Mouse (Mus musculus) forebrain, embryonic 12.5 days (tissue): ENCODE data around the gene Fthl17b. TPM values are rescaled to one million over a fixed set of nuclear protein-coding genes. Genes with fewer than 3 reads are reported as not detected.
"Not testable (repeated sequence)": the region's sequence is repeated elsewhere in the genome, so short reads cannot be mapped to it uniquely, and the experiment has no call there.

ENCODE experiments used
- ATAC-seq: fragments of 200-750 bp; cut with Nextera tagmentation; 2 replicates; pipeline ENCODE4 v1.8.0; 2017; ENCODE audit warnings: moderate TSS enrichment; ENCODE audit not compliant: low FRiP score
- H3K27ac ChIP-seq: fragments of 300-500 bp; sonication (generic); 2 replicates; pipeline ENCODE4 v1.5.1; 2016; ENCODE audit warnings: mild to moderate bottlenecking
- H3K27me3 ChIP-seq: fragments of 300-500 bp; sonication (generic); 2 replicates; pipeline ENCODE4 v1.6.1; 2016; ENCODE audit warnings: mild to moderate bottlenecking
- H3K36me3 ChIP-seq: fragments of 300-500 bp; sonication (generic); replicated peaks from 2 replicates; pipeline ENCODE4 v1.6.1; 2016; ENCODE audit warnings: mild to moderate bottlenecking
- H3K4me1 ChIP-seq: fragments of 300-500 bp; sonication (generic); 2 replicates; pipeline ENCODE4 v1.6.1; 2016
- H3K4me2 ChIP-seq: fragments of 300-500 bp; sonication (generic); 2 replicates; pipeline ENCODE4 v1.6.1; 2016; ENCODE audit warnings: mild to moderate bottlenecking, moderate library complexity
- H3K4me3 ChIP-seq: fragments of 300-500 bp; sonication (generic); replicated peaks from 2 replicates; pipeline ENCODE4 v1.5.1; 2016; ENCODE audit warnings: mild to moderate bottlenecking
- H3K9ac ChIP-seq: fragments of 300-500 bp; sonication (generic); 2 replicates; pipeline ENCODE4 v1.6.1; 2016; ENCODE audit warnings: mild to moderate bottlenecking
- H3K9me3 ChIP-seq: fragments of 300-500 bp; sonication (generic); 2 replicates; pipeline ENCODE4 v1.6.1; 2016
- WGBS: fragments of 180-500 bp; shearing (Covaris S2); methylation state at CpG from one replicate; pipeline ENCODE4 v1.1.7; 2016; 5-methylcytosine and 5-hydroxymethylcytosine counted together
- polyA plus RNA-seq: library from polyadenylated mRNA; unstranded; fragments of >200 nt; fragmentation: Nextera tagmentation; extraction: Ambion mirVana; gene quantifications from 2 replicates; pipeline ENCODE4 v1.2.1, GENCODE M21; 2016

The Fthl17b gene
- not detected in 2 replicates for polyA plus RNA-seq

GRCm38 (mm10) chrX:8962875-8963274, at the start of gene Fthl17b:
Gene Fthl17b (minus strand): TSS chrX:8962975.
- H3K27ac ChIP-seq, H3K9ac ChIP-seq, H3K36me3 ChIP-seq, H3K9me3 ChIP-seq, H3K4me3 ChIP-seq, H3K4me1 ChIP-seq, H3K27me3 ChIP-seq, H3K4me2 ChIP-seq, ATAC-seq: not testable (repeated sequence)
- WGBS: 95% methylated on average over 4 of the region's 11 CpGs

GRCm38 (mm10) chrX:8986655-8987054, 23.9 kb upstream of the Fthl17b start, which contains the start of gene Fthl17d:
Gene Fthl17d (minus strand): TSS chrX:8986755.
- not testable (repeated sequence) for H3K4me3 ChIP-seq, H3K27me3 ChIP-seq, H3K27ac ChIP-seq, ATAC-seq, H3K4me2 ChIP-seq, H3K4me1 ChIP-seq, H3K36me3 ChIP-seq, H3K9ac ChIP-seq, H3K9me3 ChIP-seq
- WGBS: no CpG with 5 or more reads among the region's 9 CpGs

- WGBS: no CpG with 5 or more reads among the region's 11 CpGs
- H3K36me3 ChIP-seq, H3K27ac ChIP-seq, H3K9ac ChIP-seq, H3K4me2 ChIP-seq, H3K4me3 ChIP-seq, H3K4me1 ChIP-seq, H3K27me3 ChIP-seq, ATAC-seq, H3K9me3 ChIP-seq: not testable (repeated sequence)
These were observed 13.7 kb upstream of the Fthl17b start, which contains the start of gene Fthl17c for GRCm38 (mm10) chrX:8976459-8976858. Gene Fthl17c (minus strand): TSS chrX:8976559.

- not testable (repeated sequence) for H3K9me3 ChIP-seq, H3K4me3 ChIP-seq, H3K4me2 ChIP-seq, H3K27ac ChIP-seq, H3K36me3 ChIP-seq, H3K4me1 ChIP-seq, ATAC-seq, H3K27me3 ChIP-seq, H3K9ac ChIP-seq
- WGBS: 44% methylated on average over 4 of the region's 4 CpGs
These were observed 1.8 kb upstream of the Fthl17b start for GRCm38 (mm10) chrX:8964618-8965017.

- H3K4me3 ChIP-seq, H3K27me3 ChIP-seq, H3K4me1 ChIP-seq, H3K27ac ChIP-seq, H3K4me2 ChIP-seq, H3K9me3 ChIP-seq, H3K36me3 ChIP-seq, H3K9ac ChIP-seq: not testable (repeated sequence)
- 22% methylated on average over 7 of the region's 7 CpGs for WGBS
- ATAC-seq: peak; percentile 68; the same call in 1 of the 2 replicates
These were observed 14.5 kb downstream of the Fthl17b start for GRCm38 (mm10) chrX:8948130-8948805.

- no peak for ATAC-seq
- Histone ChIP-seq H3K9me3 (no peaks in the 10 kb centered on the region), H3K27ac (no peak overlapping the region), H3K4me2 (no peak overlapping the region), H3K9ac (no peak overlapping the region), H3K4me1 (no peaks in the 10 kb centered on the region), H3K4me3 (no peak overlapping the region), H3K36me3 (no peaks in the 10 kb centered on the region), H3K27me3 (no peaks in the 10 kb centered on the region)
- 72% methylated on average over 8 of the region's 8 CpGs for WGBS
These were observed 18.7 kb downstream of the Fthl17b start for GRCm38 (mm10) chrX:8944041-8944440.

GRCm38 (mm10) chrX:8927308-8927707, 35.5 kb downstream of the Fthl17b start:
- Histone ChIP-seq H3K36me3 (no peaks in the 10 kb centered on the region), H3K9ac (no peak overlapping the region), H3K27ac (no peak overlapping the region), H3K27me3 (no peaks in the 10 kb centered on the region), H3K4me1 (peaks cover 5% of the 10 kb centered on the region; the same call in 1 of the 2 replicates), H3K4me2 (no peak overlapping the region), H3K9me3 (no peaks in the 10 kb centered on the region), H3K4me3 (no peak overlapping the region)
- ATAC-seq: no peak
- WGBS: 31% methylated on average over 4 of the region's 4 CpGs

GRCm38 (mm10) chrX:8921813-8922607, 40.8 kb downstream of the Fthl17b start:
- Histone ChIP-seq H3K4me2 (no peak overlapping the region), H3K4me3 (no peak overlapping the region), H3K36me3 (no peaks in the 10 kb centered on the region), H3K27me3 (no peaks in the 10 kb centered on the region), H3K4me1 (no peaks in the 10 kb centered on the region), H3K27ac (no peak overlapping the region), H3K9me3 (no peaks in the 10 kb centered on the region), H3K9ac (no peak overlapping the region)
- 57% methylated on average over 9 of the region's 9 CpGs for WGBS
- no peak for ATAC-seq

GRCm38 (mm10) chrX:8921080-8921479, 41.7 kb downstream of the Fthl17b start:
- no peaks in the 10 kb centered on the region for H3K4me1 ChIP-seq
- 75% methylated on average over 4 of the region's 4 CpGs for WGBS
- no peak for ATAC-seq

More at GRCm38 (mm10) chrX:8921080-8921479, 41.7 kb downstream of the Fthl17b start:
- no peak overlapping the region for H3K4me2 ChIP-seq
- H3K27ac ChIP-seq: no peak overlapping the region
- no peak overlapping the region for H3K9ac ChIP-seq
- no peak overlapping the region for H3K4me3 ChIP-seq
- H3K27me3 ChIP-seq: no peaks in the 10 kb centered on the region
- no peaks in the 10 kb centered on the region for H3K9me3 ChIP-seq
- H3K36me3 ChIP-seq: no peaks in the 10 kb centered on the region

Other genes with a start within 250 kb of the Fthl17b start
- not detected in 2 replicates for gene Ssx9, start 214.5 kb downstream of the Fthl17b start, polyA plus RNA-seq
- not detected in 2 replicates for gene Ssxb5, start 159.3 kb downstream of the Fthl17b start, polyA plus RNA-seq
- not detected in 2 replicates for gene Gm6592, start 119.0 kb downstream of the Fthl17b start, polyA plus RNA-seq
- not detected in 2 replicates for gene Gm5751, start 88.7 kb downstream of the Fthl17b start, polyA plus RNA-seq
- gene B630019K06Rik, start 70.6 kb downstream of the Fthl17b start, polyA plus RNA-seq: 9.4 and 9.7 TPM in 2 replicates
- not detected in 2 replicates for gene Fthl17c, start 13.6 kb upstream of the Fthl17b start, polyA plus RNA-seq
- not detected in 2 replicates for gene Fthl17d, start 23.8 kb upstream of the Fthl17b start, polyA plus RNA-seq
- not detected in 2 replicates for gene Fthl17e, start 70.5 kb upstream of the Fthl17b start, polyA plus RNA-seq
- gene Fthl17f, start 100.0 kb upstream of the Fthl17b start, polyA plus RNA-seq: not detected in 2 replicates
- gene 4930402K13Rik, start 141.6 kb upstream of the Fthl17b start, polyA plus RNA-seq: not detected in 2 replicates
- 2.5 and 2.8 TPM in 2 replicates for gene Lancl3, start 236.9 kb upstream of the Fthl17b start, polyA plus RNA-seq